Mouse (Mus musculus): Measurements from ENCODE around the gene Creld2.

Gene Creld2

GRCm38 (mm10) chr15:88829791-88830440 is 10.5 kb downstream of the Creld2 start:
- DNase-seq: no peak

DNA sequence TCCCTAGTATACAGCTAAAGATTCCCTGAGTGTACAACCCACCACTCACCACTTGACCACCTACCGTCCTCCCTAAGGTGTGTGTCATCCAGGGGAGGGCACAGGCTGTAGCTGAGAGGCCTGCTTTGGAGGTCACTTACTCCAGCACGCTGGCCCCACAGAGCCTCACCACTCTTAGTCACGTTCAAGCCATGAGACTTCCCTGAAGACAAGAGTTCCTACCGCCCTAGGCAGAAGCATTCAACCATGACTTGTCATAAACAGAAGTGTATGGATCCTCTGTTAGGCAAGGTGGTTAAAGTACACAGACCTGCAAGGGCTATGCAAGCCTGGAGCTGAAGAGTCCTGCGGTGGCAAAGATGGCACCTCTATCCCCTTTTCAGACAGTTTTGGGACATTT is 11.2 kb downstream of the Creld2 start:
- DNase-seq: no peak

- no peak for DNase-seq
These were observed 12.0 kb downstream of the Creld2 start for GRCm38 (mm10) chr15:88831482-88831881.

DNA sequence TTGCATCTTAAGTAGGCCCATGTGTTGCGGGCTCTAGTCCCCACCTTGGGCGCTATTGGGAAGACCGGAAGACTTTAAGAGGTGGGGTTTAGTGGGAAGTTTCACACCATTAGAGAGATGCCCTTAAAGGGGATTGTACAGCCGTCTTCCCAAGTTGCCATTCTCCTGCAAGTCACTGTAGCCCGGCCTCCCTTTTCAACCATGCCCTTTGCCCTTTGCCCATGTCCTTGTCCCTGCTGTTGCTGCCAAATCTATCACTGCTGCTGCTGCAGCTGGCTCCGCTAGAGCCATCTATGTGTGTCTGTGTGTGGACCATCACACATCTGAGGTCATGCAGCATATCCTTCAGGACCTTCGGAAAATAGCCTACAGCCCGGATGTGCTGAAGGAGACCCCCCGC is 13.1 kb downstream of the Creld2 start:
- DNase-seq: no peak

DNA sequence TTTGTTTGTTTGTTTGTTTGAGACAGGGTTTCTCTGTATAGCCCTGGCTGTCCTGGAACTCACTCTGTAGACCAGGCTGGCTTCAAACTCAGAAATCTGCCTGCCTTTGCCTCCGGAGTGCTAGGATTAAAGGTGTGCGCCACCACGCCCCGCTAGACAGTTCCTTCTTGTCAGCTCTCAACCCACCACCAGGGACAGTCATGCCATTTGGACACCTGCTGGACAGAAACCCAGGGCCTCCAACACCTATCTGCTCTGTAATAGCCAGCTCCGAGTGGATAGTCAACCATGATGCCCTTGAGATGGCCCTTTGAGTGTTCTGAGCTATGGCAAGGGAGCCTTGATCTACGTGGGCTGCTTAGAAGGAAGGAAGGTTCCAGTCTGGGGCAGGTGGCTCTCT is 16.6 kb downstream of the Creld2 start:
- DNase-seq: no peak

DNA sequence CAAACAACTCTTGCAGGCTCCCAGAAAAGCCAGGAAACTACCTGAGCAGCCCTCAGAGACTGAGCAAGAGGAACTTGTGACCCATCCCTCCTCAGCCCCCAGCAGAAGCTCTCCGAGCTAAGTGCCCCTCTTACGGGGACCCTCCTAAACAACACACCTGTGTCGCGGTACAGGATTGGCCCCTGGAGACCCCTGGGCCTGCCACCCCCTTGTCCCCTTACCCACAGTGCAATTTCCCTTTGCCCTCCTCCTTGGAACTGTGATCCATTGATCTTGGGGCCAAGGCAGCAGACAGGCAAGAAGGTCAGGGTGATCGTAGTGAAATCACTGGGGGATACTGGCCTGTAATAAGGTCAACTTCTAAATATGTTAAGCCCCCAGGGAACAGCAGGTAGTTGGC is 17.1 kb downstream of the Creld2 start:
- DNase-seq: no peak

GRCm38 (mm10) chr15:88837199-88837932 is 17.9 kb downstream of the Creld2 start:
- no peak for DNase-seq

DNA sequence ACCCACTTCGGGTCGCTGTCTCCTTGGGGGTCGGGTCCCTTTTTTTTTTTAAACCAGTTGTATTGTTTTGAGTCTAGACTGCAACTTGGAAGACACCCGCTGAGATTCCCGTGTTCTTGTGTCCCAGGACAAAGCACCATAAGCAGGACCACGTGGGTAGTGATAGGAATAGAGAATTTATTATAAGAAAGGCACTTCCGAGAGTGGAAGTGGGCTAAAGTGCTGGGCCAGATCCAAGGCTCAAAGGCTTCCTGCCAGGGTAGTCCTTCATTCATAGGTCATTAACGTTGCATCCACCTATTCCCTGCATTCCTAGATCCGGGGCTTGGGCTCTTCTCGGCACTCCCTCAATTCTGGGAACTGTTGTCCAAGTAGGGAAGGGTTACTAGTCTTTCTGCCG is 18.5 kb downstream of the Creld2 start:
- DNase-seq: no peak

DNA sequence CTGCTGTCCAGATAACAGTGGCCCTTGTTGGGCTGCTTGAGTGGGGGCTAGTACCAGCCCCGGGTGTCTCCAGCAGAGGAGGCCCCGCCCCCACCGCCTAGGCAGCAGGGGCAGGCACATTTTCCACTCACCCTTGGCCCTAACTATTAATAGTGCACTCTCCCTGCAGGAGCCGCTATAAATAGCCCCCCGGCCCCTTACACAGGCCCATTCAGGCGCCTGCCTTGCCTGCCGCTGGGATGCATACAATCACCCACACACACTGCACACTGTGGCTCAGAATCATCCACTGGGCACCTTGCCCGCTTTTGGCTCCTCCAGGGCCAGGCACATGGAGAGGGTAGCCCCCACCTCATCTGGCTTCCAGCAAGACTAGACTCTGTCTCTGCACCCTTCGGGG is 19.8 kb downstream of the Creld2 start:
- no peak for DNase-seq

- DNase-seq: no peak
These were observed 20.7 kb downstream of the Creld2 start for GRCm38 (mm10) chr15:88840126-88840525.

DNA sequence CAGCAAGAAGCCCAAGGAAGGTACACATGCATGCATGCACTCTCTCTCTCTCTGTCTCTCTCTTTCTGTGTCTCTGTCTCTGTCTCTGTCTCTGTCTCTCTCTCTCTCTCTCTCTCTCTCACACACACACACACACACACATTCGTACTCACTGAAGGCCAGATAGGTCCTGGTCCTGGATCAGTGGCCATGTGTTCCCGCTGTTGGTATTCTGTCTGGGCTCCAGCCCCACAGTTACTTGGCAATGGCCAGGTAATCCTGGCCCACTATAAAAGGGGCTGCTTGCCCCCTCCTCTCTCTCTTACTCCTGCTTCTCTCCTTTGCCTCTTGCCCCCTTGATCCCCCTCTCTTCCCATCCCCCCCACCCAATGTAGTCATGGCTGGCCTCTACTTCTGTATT is 21.7 kb downstream of the Creld2 start:
- DNase-seq: no peak

GRCm38 (mm10) chr15:88841580-88842299 is 22.3 kb downstream of the Creld2 start:
- DNase-seq: peak; percentile 92

DNA sequence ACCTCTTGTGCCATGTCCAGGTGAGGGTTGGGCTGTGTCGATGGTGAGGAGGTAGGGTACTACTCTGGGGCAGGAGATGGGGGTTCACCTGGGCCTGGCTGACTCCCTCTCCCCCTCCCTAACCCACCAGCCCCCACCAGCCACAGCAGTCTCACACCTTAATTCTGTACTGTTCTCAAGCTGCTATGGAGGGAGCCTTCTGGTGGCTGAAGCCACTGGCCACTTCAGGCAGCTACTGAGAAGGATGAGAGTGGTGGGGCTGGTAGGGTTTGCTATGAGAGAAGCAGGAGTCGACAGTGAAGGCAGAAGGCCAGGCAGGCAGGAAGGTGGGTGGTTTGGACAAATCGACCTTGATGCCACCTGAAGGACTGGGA is 22.8 kb downstream of the Creld2 start:
- DNase-seq: no peak

- no peak for DNase-seq
These were observed 24.1 kb downstream of the Creld2 start for GRCm38 (mm10) chr15:88843486-88844097.

DNA sequence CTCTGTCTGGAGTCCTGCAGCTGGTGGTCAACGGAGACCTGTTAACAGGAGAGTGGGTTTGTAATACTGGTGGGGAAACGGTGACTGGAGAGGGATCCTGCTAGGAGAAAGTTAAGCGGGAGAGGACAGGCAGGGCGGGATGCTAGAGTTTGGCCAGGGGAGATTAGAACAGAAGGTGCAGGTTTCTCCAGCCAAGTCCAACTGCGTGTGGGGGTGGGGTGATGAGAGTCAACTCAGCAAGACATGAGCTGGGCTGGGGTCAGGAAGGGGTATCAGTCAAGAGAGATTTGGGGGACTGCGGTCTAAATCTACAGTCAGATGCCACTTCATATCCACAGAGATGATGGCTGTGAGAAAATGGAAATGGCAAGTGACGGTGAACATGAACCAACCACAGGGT is 25.5 kb downstream of the Creld2 start:
- no peak for DNase-seq

DNA sequence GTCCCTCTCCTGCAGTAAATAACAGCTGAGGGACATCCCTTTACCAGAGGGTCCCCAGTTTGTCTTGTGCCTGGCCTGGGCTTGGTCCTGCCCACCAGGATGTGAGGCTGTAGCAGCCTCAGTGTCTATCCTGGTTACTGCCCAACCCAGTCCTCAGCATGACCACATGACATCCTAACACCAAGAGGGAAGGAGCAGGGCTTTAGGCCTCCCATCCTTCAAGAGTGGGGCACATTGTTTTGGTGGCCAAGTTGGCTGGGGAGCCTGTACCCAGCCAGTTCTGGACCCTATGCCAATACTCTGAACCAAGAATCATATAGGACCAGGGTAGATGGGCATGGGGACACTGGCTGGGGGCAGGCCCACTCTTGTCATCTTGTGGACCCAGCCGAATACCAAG is 29.2 kb downstream of the Creld2 start:
- no peak for DNase-seq

DNA sequence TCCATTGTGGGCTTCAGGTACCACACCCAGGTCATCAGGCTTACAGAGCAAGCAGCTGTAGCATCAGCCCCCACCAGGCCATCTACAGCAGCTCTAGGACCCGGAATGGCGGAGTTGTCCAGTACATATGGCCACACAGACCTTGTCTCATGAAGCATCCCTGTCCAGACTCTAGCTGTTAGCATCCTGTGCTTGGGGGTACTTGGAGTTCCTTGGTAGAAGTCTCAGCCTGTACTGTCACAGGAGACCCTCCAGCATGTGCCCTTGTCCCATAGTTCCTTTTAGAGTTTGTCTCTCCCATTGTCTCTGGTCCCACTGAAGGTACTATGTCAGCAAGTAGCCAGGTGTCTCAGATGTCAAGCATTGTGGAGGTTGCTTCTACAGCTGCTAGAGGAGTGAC is 30.2 kb downstream of the Creld2 start:
- no peak for DNase-seq

GRCm38 (mm10) chr15:88850146-88850826 is 30.8 kb downstream of the Creld2 start:
- peak; percentile 90 for DNase-seq

DNA sequence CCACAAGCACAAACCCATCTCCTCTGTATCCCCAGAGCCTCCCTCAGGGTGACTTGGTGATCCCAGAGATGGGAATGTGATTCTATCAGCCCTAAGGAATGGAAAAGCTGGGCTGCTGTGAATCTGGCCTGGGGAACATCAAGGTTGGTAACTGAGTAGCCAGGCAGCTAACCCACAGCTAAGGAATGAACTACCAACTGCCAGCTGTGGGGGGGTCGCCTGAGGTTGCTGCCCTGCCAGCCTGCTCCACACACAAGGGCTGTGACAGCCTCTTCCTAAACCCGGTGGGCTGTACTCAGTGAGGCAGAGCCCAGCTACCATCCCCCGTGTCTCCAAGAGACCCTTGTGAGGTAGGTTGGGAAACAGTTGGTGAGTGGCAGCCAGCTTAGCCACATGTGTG is 31.6 kb downstream of the Creld2 start:
- no peak for DNase-seq

DNA sequence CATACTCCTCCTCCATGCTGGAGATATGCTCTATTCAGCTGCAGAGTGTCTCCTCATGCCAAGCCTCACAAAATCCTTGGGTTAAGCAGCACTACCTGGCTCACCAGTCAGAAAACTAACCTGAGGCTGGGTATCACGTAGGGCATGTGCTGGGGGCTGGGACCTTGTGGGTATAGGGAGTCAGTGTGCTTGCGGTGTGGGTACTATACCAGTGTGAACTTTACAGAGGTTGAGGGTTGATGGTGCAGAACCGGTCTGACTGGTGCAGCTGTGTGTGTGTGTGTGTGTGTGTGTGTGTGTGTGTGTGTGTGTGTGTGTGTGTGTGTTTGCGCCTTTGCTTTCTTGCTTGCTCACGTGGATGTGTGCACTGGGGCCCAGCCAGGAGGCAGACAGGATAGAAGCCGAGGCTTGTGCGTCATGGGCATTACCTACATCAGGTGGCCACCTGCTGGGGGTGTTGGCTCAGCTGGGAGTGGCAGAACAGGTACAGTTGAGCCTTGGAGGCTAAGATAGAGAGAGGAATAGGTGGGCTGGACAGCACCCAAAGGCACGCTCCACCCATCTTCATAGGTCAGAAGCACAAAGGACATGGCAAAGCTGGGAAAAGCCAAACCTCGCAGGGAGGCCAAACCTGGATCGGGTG is 32.2 kb downstream of the Creld2 start:
- DNase-seq: peak; percentile 52

DNA sequence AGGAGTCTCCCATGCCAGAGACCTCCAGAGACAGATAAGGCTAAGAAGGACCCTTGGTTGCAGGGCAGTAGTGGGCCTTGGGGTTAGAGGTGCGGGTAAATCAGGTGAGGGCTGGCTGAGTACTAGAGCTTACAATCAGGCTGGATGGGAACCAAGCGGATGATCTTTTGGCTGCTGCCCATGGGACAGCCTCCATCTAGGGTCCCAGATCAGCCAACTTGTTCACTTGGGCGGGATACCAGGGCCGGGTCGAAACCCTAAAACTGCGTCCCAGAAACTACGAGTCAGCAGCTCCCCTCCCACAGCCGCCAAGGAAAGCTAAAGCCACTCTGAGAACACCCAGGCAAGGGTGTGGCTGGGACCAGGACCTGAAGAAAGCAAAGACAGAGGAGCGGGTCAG is 33.7 kb downstream of the Creld2 start:
- no peak for DNase-seq

DNA sequence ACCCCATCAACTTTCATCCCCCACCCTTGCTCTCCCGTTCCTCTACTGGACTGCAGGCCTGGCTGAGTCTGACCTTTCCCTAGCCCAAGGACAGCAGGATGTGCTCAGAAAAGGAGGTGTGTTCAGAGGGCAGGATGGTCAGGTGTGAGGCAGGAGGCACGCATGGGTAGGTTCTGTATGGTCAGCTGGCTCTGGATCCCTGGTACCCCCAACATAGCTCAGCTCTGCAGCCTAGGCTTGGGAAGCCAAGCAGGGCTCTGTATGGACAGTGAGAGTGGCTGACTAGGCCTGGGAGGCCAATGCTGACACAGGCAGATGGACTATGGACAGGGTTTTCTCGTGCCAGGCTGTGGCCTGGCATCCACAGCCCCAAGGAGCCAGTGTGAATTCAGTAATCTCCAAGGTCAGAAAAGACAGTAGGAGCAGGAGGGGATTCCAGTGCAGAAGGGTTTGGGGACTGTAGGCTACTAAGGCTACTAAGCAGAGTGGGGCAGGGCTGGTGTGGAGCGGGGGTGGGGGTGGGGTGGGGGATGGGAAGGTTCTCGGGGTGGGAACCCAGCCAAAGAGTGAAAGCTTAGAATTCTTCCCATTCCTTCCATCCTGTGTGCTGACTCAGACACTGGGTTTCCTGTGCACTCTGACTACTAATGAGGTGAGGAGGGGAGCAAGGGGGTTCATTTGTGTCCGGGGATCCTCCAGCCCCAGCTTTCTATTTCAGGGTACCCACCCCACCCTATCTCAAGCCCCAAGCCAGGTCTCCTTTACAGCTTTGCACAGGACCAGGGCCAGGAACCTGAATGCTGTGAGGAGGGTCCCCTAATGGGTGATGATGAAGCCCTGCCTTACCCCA is 34.9 kb downstream of the Creld2 start:
- no peak for DNase-seq
